Mouse (Mus musculus): ENCODE results near the gene Foxn3. TPM values are rescaled to one million over a fixed set of nuclear protein-coding genes. Genes with fewer than 3 reads are reported as not detected.

The Foxn3 gene
- polyA plus RNA-seq, 1 experiment, result 5.8 TPM

- Histone ChIP-seq H3K79me2 (ENCODE audit: control insufficient read depth, insufficient read depth) (no peaks in the 10 kb centered on the region), H3K27me3 (ENCODE audit: control insufficient read depth, insufficient read depth, insufficient read length) (no peaks in the 10 kb centered on the region), H3K36me3 (ENCODE audit: control insufficient read depth, insufficient read depth) (no peaks in the 10 kb centered on the region), H3K4me3 (no peak overlapping the region), H3K4me2 (ENCODE audit: low read depth) (no peak overlapping the region), H3ac (ENCODE audit: control insufficient read depth, insufficient read length) (no peak overlapping the region)
- TF ChIP-seq MYOG (IDR thresholded peaks at IDR 0.05; ENCODE audit: control insufficient read depth in 1 of 3, insufficient read depth in 1 of 3, insufficient read length in 2 of 3, low read depth in 2 of 3) (no peak), MAX (IDR thresholded peaks at IDR 0.05; ENCODE audit: low read depth) (no peak), POLR2AphosphoS2 (IDR thresholded peaks at IDR 0.05; ENCODE audit: insufficient read length, low read depth) (no peak), CEBPB (IDR thresholded peaks at IDR 0.05; ENCODE audit: insufficient read depth, poor library complexity, severe bottlenecking) (no peak), TCF3 (IDR thresholded peaks at IDR 0.05; ENCODE audit: insufficient read length, low read depth) (no peak), TCF12 (IDR thresholded peaks at IDR 0.05; ENCODE audit: insufficient read depth, poor library complexity, severe bottlenecking) (no peak), POLR2A (IDR thresholded peaks at IDR 0.05; ENCODE audit: insufficient read length, low read depth) (no peak), REST (IDR thresholded peaks at IDR 0.05; ENCODE audit: insufficient read depth, insufficient read length) (no peak), E2F4 (IDR thresholded peaks at IDR 0.05; ENCODE audit: insufficient read depth) (no peak), SRF (IDR thresholded peaks at IDR 0.05; ENCODE audit: control insufficient read depth, insufficient read length, low read depth) (no peak), USF1 (IDR thresholded peaks at IDR 0.05; ENCODE audit: low read depth) (no peak), MYOD1 (IDR thresholded peaks at IDR 0.05; ENCODE audit: control insufficient read depth in 1 of 3, insufficient read length in 2 of 3, low read depth in 2 of 3) (no peak)
These were observed 12.8 kb downstream of the Foxn3 start for GRCm38 (mm10) chr12:99550629-99551028.

- H3K4me3 ChIP-seq, result no peak overlapping the region
- no peaks in the 10 kb centered on the region for H3K79me2 ChIP-seq (ENCODE audit: control insufficient read depth, insufficient read depth)
- H3K4me2 ChIP-seq (ENCODE audit: low read depth), result no peak overlapping the region
- no peak for TF ChIP-seq POLR2AphosphoS2 (IDR thresholded peaks at IDR 0.05; ENCODE audit: insufficient read length, low read depth)
- no peak for TF ChIP-seq TCF12 (IDR thresholded peaks at IDR 0.05; ENCODE audit: insufficient read depth, poor library complexity, severe bottlenecking)
- TF ChIP-seq MAX (IDR thresholded peaks at IDR 0.05; ENCODE audit: low read depth), result no peak
- TF ChIP-seq USF1 (IDR thresholded peaks at IDR 0.05; ENCODE audit: low read depth), result no peak
- no peak for TF ChIP-seq MYOG (IDR thresholded peaks at IDR 0.05; ENCODE audit: control insufficient read depth in 1 of 3, insufficient read depth in 1 of 3, insufficient read length in 2 of 3, low read depth in 2 of 3)
- TF ChIP-seq MYOD1 (IDR thresholded peaks at IDR 0.05; ENCODE audit: control insufficient read depth in 1 of 3, insufficient read length in 2 of 3, low read depth in 2 of 3), result no peak
- no peak for TF ChIP-seq TCF3 (IDR thresholded peaks at IDR 0.05; ENCODE audit: insufficient read length, low read depth)
- no peak for TF ChIP-seq REST (IDR thresholded peaks at IDR 0.05; ENCODE audit: insufficient read depth, insufficient read length)
- no peak overlapping the region for H3ac ChIP-seq (ENCODE audit: control insufficient read depth, insufficient read length)
- H3K36me3 ChIP-seq (ENCODE audit: control insufficient read depth, insufficient read depth), result no peaks in the 10 kb centered on the region
- H3K27me3 ChIP-seq (ENCODE audit: control insufficient read depth, insufficient read depth, insufficient read length), result no peaks in the 10 kb centered on the region
These were observed 13.6 kb downstream of the Foxn3 start for GRCm38 (mm10) chr12:99549811-99550210.

- Histone ChIP-seq H3ac (ENCODE audit: control insufficient read depth, insufficient read length) (no peak overlapping the region), H3K36me3 (ENCODE audit: control insufficient read depth, insufficient read depth) (no peaks in the 10 kb centered on the region), H3K4me3 (no peak overlapping the region), H3K79me2 (ENCODE audit: control insufficient read depth, insufficient read depth) (no peaks in the 10 kb centered on the region), H3K27me3 (ENCODE audit: control insufficient read depth, insufficient read depth, insufficient read length) (no peaks in the 10 kb centered on the region), H3K4me2 (ENCODE audit: low read depth) (peak overlapping the region; percentile 8)
- TF ChIP-seq TCF12 (IDR thresholded peaks at IDR 0.05; ENCODE audit: insufficient read depth, poor library complexity, severe bottlenecking) (no peak), POLR2AphosphoS2 (IDR thresholded peaks at IDR 0.05; ENCODE audit: insufficient read length, low read depth) (no peak), CEBPB (IDR thresholded peaks at IDR 0.05; ENCODE audit: insufficient read depth, poor library complexity, severe bottlenecking) (no peak), MYOG (IDR thresholded peaks at IDR 0.05; ENCODE audit: control insufficient read depth in 1 of 3, insufficient read depth in 1 of 3, insufficient read length in 2 of 3, low read depth in 2 of 3) (no peak), REST (IDR thresholded peaks at IDR 0.05; ENCODE audit: insufficient read depth, insufficient read length) (no peak), E2F4 (IDR thresholded peaks at IDR 0.05; ENCODE audit: insufficient read depth) (no peak), POLR2A (IDR thresholded peaks at IDR 0.05; ENCODE audit: insufficient read length, low read depth) (no peak), USF1 (IDR thresholded peaks at IDR 0.05; ENCODE audit: low read depth) (no peak), MYOD1 (IDR thresholded peaks at IDR 0.05; ENCODE audit: control insufficient read depth in 1 of 3, insufficient read length in 2 of 3, low read depth in 2 of 3) (no peak), SRF (IDR thresholded peaks at IDR 0.05; ENCODE audit: control insufficient read depth, insufficient read length, low read depth) (no peak), TCF3 (IDR thresholded peaks at IDR 0.05; ENCODE audit: insufficient read length, low read depth) (no peak), MAX (IDR thresholded peaks at IDR 0.05; ENCODE audit: low read depth) (no peak)
These were observed 15.0 kb downstream of the Foxn3 start for GRCm38 (mm10) chr12:99548419-99548818.

GRCm38 (mm10) chr12:99547295-99547694, 16.1 kb downstream of the Foxn3 start:
- no peak overlapping the region for H3ac ChIP-seq (ENCODE audit: control insufficient read depth, insufficient read length)
- no peaks in the 10 kb centered on the region for H3K79me2 ChIP-seq (ENCODE audit: control insufficient read depth, insufficient read depth)
- no peak overlapping the region for H3K4me3 ChIP-seq
- no peaks in the 10 kb centered on the region for H3K36me3 ChIP-seq (ENCODE audit: control insufficient read depth, insufficient read depth)
- no peaks in the 10 kb centered on the region for H3K27me3 ChIP-seq (ENCODE audit: control insufficient read depth, insufficient read depth, insufficient read length)
- no peak for TF ChIP-seq CEBPB (IDR thresholded peaks at IDR 0.05; ENCODE audit: insufficient read depth, poor library complexity, severe bottlenecking)
- no peak for TF ChIP-seq USF1 (IDR thresholded peaks at IDR 0.05; ENCODE audit: low read depth)
- TF ChIP-seq POLR2A (IDR thresholded peaks at IDR 0.05; ENCODE audit: insufficient read length, low read depth), result no peak
- no peak for TF ChIP-seq MYOD1 (IDR thresholded peaks at IDR 0.05; ENCODE audit: control insufficient read depth in 1 of 3, insufficient read length in 2 of 3, low read depth in 2 of 3)
- no peak for TF ChIP-seq TCF12 (IDR thresholded peaks at IDR 0.05; ENCODE audit: insufficient read depth, poor library complexity, severe bottlenecking)
- TF ChIP-seq REST (IDR thresholded peaks at IDR 0.05; ENCODE audit: insufficient read depth, insufficient read length), result no peak
- TF ChIP-seq SRF (IDR thresholded peaks at IDR 0.05; ENCODE audit: control insufficient read depth, insufficient read length, low read depth), result no peak
- TF ChIP-seq TCF3 (IDR thresholded peaks at IDR 0.05; ENCODE audit: insufficient read length, low read depth), result no peak
- no peak for TF ChIP-seq POLR2AphosphoS2 (IDR thresholded peaks at IDR 0.05; ENCODE audit: insufficient read length, low read depth)
- no peak overlapping the region for H3K4me2 ChIP-seq (ENCODE audit: low read depth)

Measured in myocyte (in vitro differentiated cells).